Mouse (Mus musculus): Measurements from ENCODE around the gene Gm20890. TPM values are rescaled to one million over a fixed set of nuclear protein-coding genes. Genes with fewer than 3 reads are reported as not detected.
"Not testable (repeated sequence)": the region's sequence is repeated elsewhere in the genome, so short reads cannot be mapped to it uniquely, and the experiment has no call there.

Gm20890 gene
- total RNA-seq (2021) = not detected
- long read RNA-seq, experiment 1 = 0 reads
- long read RNA-seq, experiment 2 = 0 reads

- not testable (repeated sequence) for DNase-seq (ENCODE audit: low spot score in 2 of 2)
Measured at GRCm38 (mm10) chrY:26776699-26777098, at the start of gene Gm20890. TSS of gene Gm20890 (minus strand) at chrY:26776799.
